Mouse (Mus musculus) testis, adult 10 weeks (tissue): ENCODE results near the gene Tmed2. TPM values are rescaled to one million over a fixed set of nuclear protein-coding genes. Genes with fewer than 3 reads are reported as not detected.

Experiments used
- polyA plus RNA-seq: library from polyadenylated mRNA; stranded (reverse); fragments of 350-450 nt; fragmentation: Illumina TruSeq; extraction: RNeasy Lipid Tissue Mini Kit (QIAGEN cat#74804); gene quantifications from one replicate; pipeline ENCODE4 v1.2.3, GENCODE M21; 2014; ENCODE audit warnings: low read depth, low replicate concordance

The Tmed2 gene
- polyA plus RNA-seq: 384 TPM

GRCm38 (mm10) chr5:124540383-124540786 lies at the start of gene Tmed2:
Gene Tmed2, plus strand, starts transcription at chr5:124540695.

GRCm38 (mm10) chr5:124530655-124531582 lies 9.6 kb upstream of the Tmed2 start, which contains the start of gene Rilpl1:
Gene Rilpl1, minus strand, starts transcription at chr5:124531391.

GRCm38 (mm10) chr5:124552558-124553307 lies 12.2 kb downstream of the Tmed2 start, which contains the start of gene Ddx55:
Gene Ddx55, plus strand, starts transcription at chr5:124552864.

GRCm38 (mm10) chr5:124578633-124579317 lies 38.3 kb downstream of the Tmed2 start, which contains the start of the genes Eif2b1 and Gtf2h3:
Gene Eif2b1, minus strand, starts transcription at chr5:124579131.
Gene Gtf2h3, plus strand, starts transcription at chr5:124579140.

Other genes starting within 250 kb of the Tmed2 start
- gene Mphosph9, start 212.7 kb upstream of the Tmed2 start, polyA plus RNA-seq: 51.4 TPM
- 7.6 TPM for gene 2810006K23Rik, start 212.6 kb upstream of the Tmed2 start, polyA plus RNA-seq
- gene Cdk2ap1, start 177.6 kb upstream of the Tmed2 start, polyA plus RNA-seq: 44.7 TPM
- 238 TPM for gene Sbno1, start 114.7 kb upstream of the Tmed2 start, polyA plus RNA-seq
- 31.7 TPM for gene Kmt5a, start 100.8 kb upstream of the Tmed2 start, polyA plus RNA-seq
- gene Rilpl2, start 62.3 kb upstream of the Tmed2 start, polyA plus RNA-seq: 2.6 TPM
- 4.8 TPM for gene Snrnp35, start 57.6 kb upstream of the Tmed2 start, polyA plus RNA-seq
- gene Rilpl1, start 9.3 kb upstream of the Tmed2 start, polyA plus RNA-seq: 1.0 TPM
- 4.5 TPM for gene Ddx55, start 12.2 kb downstream of the Tmed2 start, polyA plus RNA-seq
- gene Eif2b1, start 38.4 kb downstream of the Tmed2 start, polyA plus RNA-seq: 32.2 TPM
- gene Gtf2h3, start 38.4 kb downstream of the Tmed2 start, polyA plus RNA-seq: 7.7 TPM
- 9.3 TPM for gene Atp6v0a2, start 87.9 kb downstream of the Tmed2 start, polyA plus RNA-seq
- gene Dnah10, start 184.4 kb downstream of the Tmed2 start, polyA plus RNA-seq: 7.5 TPM